Mouse (Mus musculus): ENCODE measurements at regions not wholly inside any gene's neighbourhood (a gene's known extent, or its start where the extent isn't known, plus 50 kb on each side); places are given as distances from the start of the nearest gene placed in this dataset.

- DNase-seq = no peak
These were observed 599.1 kb downstream of the Gm19410 start for GRCm38 (mm10) chr8:36364567-36365231.

GRCm38 (mm10) chr8:36365945-36366344 lies 600.4 kb downstream of the Gm19410 start:
- DNase-seq = no peak

GRCm38 (mm10) chr8:36376579-36377350 lies 611.2 kb downstream of the Gm19410 start:
- no peak for DNase-seq

- no peak for DNase-seq
These were observed 598.9 kb upstream of the AI429214 start for GRCm38 (mm10) chr8:36394487-36394886.

GRCm38 (mm10) chr8:36396493-36396892 lies 596.9 kb upstream of the AI429214 start:
- DNase-seq = no peak

GRCm38 (mm10) chr8:36406706-36407105 lies 586.7 kb upstream of the AI429214 start:
- no peak for DNase-seq
